Mouse (Mus musculus) liver, adult 2 months (tissue): ENCODE measurements around the gene Ap2a1. TPM values are rescaled to one million over a fixed set of nuclear protein-coding genes. Genes with fewer than 3 reads are reported as not detected.

Experiments
- DNase-seq: peaks from one replicate; pipeline ENCODE4 v3.0.0-alpha.2; 2011; ENCODE audit warnings: low read depth, low spot score; ENCODE audit errors: extremely low read depth
- H3K27ac ChIP-seq: fragments of 200-500 bp; replicated peaks from 2 replicates; pipeline ENCODE4 v1.5.1; 2012; ENCODE audit warnings: low read depth, mild to moderate bottlenecking, control low read depth, inconsistent platforms, low read length; ENCODE audit not compliant: insufficient read depth
- H3K27me3 ChIP-seq: fragments of 200-500 bp; 2 replicates; pipeline ENCODE4 v1.6.1; 2012; ENCODE audit warnings: mild to moderate bottlenecking, moderate library complexity, low read length, inconsistent platforms; ENCODE audit not compliant: control insufficient read depth, insufficient read depth
- H3K36me3 ChIP-seq: fragments of 200-500 bp; 2 replicates; pipeline ENCODE4 v1.6.1; 2012; ENCODE audit warnings: low read length, inconsistent platforms; ENCODE audit not compliant: control insufficient read depth, insufficient read depth
- H3K4me1 ChIP-seq: fragments of 200-500 bp; 2 replicates; pipeline ENCODE4 v1.6.1; 2011; ENCODE audit warnings: low read length; ENCODE audit not compliant: control insufficient read depth, insufficient read depth
- H3K4me3 ChIP-seq: fragments of 200-500 bp; 2 replicates; pipeline ENCODE4 v1.5.1; 2011; ENCODE audit warnings: low read depth, mild to moderate bottlenecking, control low read depth, low read length, moderate library complexity; ENCODE audit not compliant: insufficient read depth
- H3K79me2 ChIP-seq: fragments of 200-500 bp; 2 replicates; pipeline ENCODE4 v1.6.1; 2012; ENCODE audit warnings: inconsistent platforms, mild to moderate bottlenecking, low read length, moderate library complexity; ENCODE audit not compliant: control insufficient read depth, insufficient read depth
- H3K9ac ChIP-seq: fragments of 200-500 bp; 2 replicates; pipeline ENCODE4 v1.6.1; 2012; ENCODE audit warnings: low read depth, mild to moderate bottlenecking, control low read depth, inconsistent platforms, low read length
- CTCF ChIP-seq: fragments of 200-500 bp; IDR thresholded peaks from 2 replicates; pipeline ENCODE4 v1.5.1; 2011; ENCODE audit warnings: low read depth, low read length, control low read depth
- POLR2A ChIP-seq: fragments of 200-500 bp; IDR thresholded peaks from 2 replicates; pipeline ENCODE4 v1.6.1; 2011; ENCODE audit warnings: low read length, control low read depth; ENCODE audit not compliant: insufficient read depth; ENCODE audit errors: extremely low read depth
- WGBS: fragments of 180-500 bp; shearing (Covaris S2); methylation state at CpG from one replicate; pipeline ENCODE4 v1.1.7; 2018; 5-methylcytosine and 5-hydroxymethylcytosine counted together
- polyA plus RNA-seq: library from polyadenylated mRNA; depleted of rRNA; stranded (reverse); fragments of >200 nt; gene quantifications from 2 replicates; pipeline ENCODE4 v1.2.3, GENCODE M21; 2012; rRNA removed
- total RNA-seq: library from RNA; depleted of rRNA; stranded (reverse); fragments of >200 nt; gene quantifications from 2 replicates; pipeline ENCODE4 v1.2.3, GENCODE M21; 2014; rRNA removed

Ap2a1 gene
- total and polyA plus RNA-seq, 2 experiments = 14.5 to 38.2 TPM

GRCm38 (mm10) chr7:44851625-44852234 lies 77.6 kb downstream of the Ap2a1 start:
- 89% methylated on average over 12 of the region's 12 CpGs for WGBS
- Histone ChIP-seq H3K36me3 (no peaks in the 10 kb centered on the region), H3K27ac (no peak overlapping the region), H3K9ac (no peak overlapping the region), H3K4me3 (no peak overlapping the region), H3K27me3 (no peaks in the 10 kb centered on the region), H3K79me2 (peaks cover 21% of the 10 kb centered on the region; the same call in 1 of the 2 replicates), H3K4me1 (peaks cover 27% of the 10 kb centered on the region)
- TF ChIP-seq CTCF = no peak
- TF ChIP-seq POLR2A = no peak
- DNase-seq = no peak

GRCm38 (mm10) chr7:44850789-44851624 lies 78.3 kb downstream of the Ap2a1 start:
- TF ChIP-seq CTCF = no peak
- TF ChIP-seq POLR2A = no peak
- peaks cover 23% of the 10 kb centered on the region for H3K4me1 ChIP-seq
- H3K79me2 ChIP-seq = peaks cover 22% of the 10 kb centered on the region; the same call in 1 of the 2 replicates
- WGBS = 64% methylated on average over 8 of the region's 8 CpGs
- peak overlapping the region; percentile 98 for H3K27ac ChIP-seq
- no peak for DNase-seq
- peaks cover 5% of the 10 kb centered on the region; the same call in 1 of the 2 replicates for H3K36me3 ChIP-seq
- no peaks in the 10 kb centered on the region for H3K27me3 ChIP-seq
- peak overlapping the region; percentile 93 for H3K4me3 ChIP-seq
- peak overlapping the region; percentile 92 for H3K9ac ChIP-seq

Other genes starting within 250 kb of the Ap2a1 start
Only the 30 nearest of the 31 such genes appear.
- gene Izumo2, start 220.8 kb downstream of the Ap2a1 start, total RNA-seq = not detected in 2 replicates
- gene Izumo2, start 220.8 kb downstream of the Ap2a1 start, polyA plus RNA-seq = not detected in 2 replicates
- 8.6 and 12.7 TPM in 2 replicates for gene Vrk3, start 181.1 kb downstream of the Ap2a1 start, total RNA-seq
- 31.4 and 34.3 TPM in 2 replicates for gene Vrk3, start 181.1 kb downstream of the Ap2a1 start, polyA plus RNA-seq
- gene Zfp473, start 178.4 kb downstream of the Ap2a1 start, total RNA-seq = 0.07 and 0.28 TPM in 2 replicates
- gene Zfp473, start 178.4 kb downstream of the Ap2a1 start, polyA plus RNA-seq = 0.04 TPM in 1 of 2 replicates, not detected in the other
- gene Nup62, start 113.4 kb downstream of the Ap2a1 start, total RNA-seq = 4.0 and 5.4 TPM in 2 replicates
- 20.4 and 20.6 TPM in 2 replicates for gene Nup62, start 113.4 kb downstream of the Ap2a1 start, polyA plus RNA-seq
- gene Il4i1, start 113.1 kb downstream of the Ap2a1 start, total RNA-seq = 0.60 and 0.65 TPM in 2 replicates
- 0.85 and 1.7 TPM in 2 replicates for gene Il4i1, start 113.1 kb downstream of the Ap2a1 start, polyA plus RNA-seq
- gene Atf5, start 112.8 kb downstream of the Ap2a1 start, total RNA-seq = 22.9 and 43.9 TPM in 2 replicates
- gene Atf5, start 112.8 kb downstream of the Ap2a1 start, polyA plus RNA-seq = 727 and 964 TPM in 2 replicates
- gene Akt1s1, start 80.5 kb downstream of the Ap2a1 start, total RNA-seq = 23.9 and 35.4 TPM in 2 replicates
- gene Akt1s1, start 80.5 kb downstream of the Ap2a1 start, polyA plus RNA-seq = 93.9 and 106 TPM in 2 replicates
- gene Tbc1d17, start 80.4 kb downstream of the Ap2a1 start, total RNA-seq = 20.2 and 31.5 TPM in 2 replicates
- gene Tbc1d17, start 80.4 kb downstream of the Ap2a1 start, polyA plus RNA-seq = 81.1 and 91.6 TPM in 2 replicates
- 20.8 and 24.0 TPM in 2 replicates for gene Pnkp, start 72.4 kb downstream of the Ap2a1 start, total RNA-seq
- 42.5 and 45.7 TPM in 2 replicates for gene Pnkp, start 72.4 kb downstream of the Ap2a1 start, polyA plus RNA-seq
- gene Ptov1, start 59.7 kb downstream of the Ap2a1 start, total RNA-seq = 17.0 and 32.8 TPM in 2 replicates
- gene Ptov1, start 59.7 kb downstream of the Ap2a1 start, polyA plus RNA-seq = 76.1 and 91.6 TPM in 2 replicates
- 11.6 and 16.6 TPM in 2 replicates for gene Med25, start 36.8 kb downstream of the Ap2a1 start, total RNA-seq
- gene Med25, start 36.8 kb downstream of the Ap2a1 start, polyA plus RNA-seq = 114 TPM in 2 replicates
- gene Fuz, start 33.4 kb downstream of the Ap2a1 start, total RNA-seq = 5.7 and 6.8 TPM in 2 replicates
- 16.6 and 25.1 TPM in 2 replicates for gene Fuz, start 33.4 kb downstream of the Ap2a1 start, polyA plus RNA-seq
- not detected in 2 replicates for gene Tsks, start 13.7 kb upstream of the Ap2a1 start, total RNA-seq
- 0.20 and 0.51 TPM in 2 replicates for gene Tsks, start 13.7 kb upstream of the Ap2a1 start, polyA plus RNA-seq
- gene Cpt1c, start 45.4 kb upstream of the Ap2a1 start, total RNA-seq = 0.09 and 0.34 TPM in 2 replicates
- gene Cpt1c, start 45.4 kb upstream of the Ap2a1 start, polyA plus RNA-seq = 0.71 and 0.91 TPM in 2 replicates
- 15.9 and 23.0 TPM in 2 replicates for gene Prmt1, start 57.1 kb upstream of the Ap2a1 start, total RNA-seq
- 26.0 and 36.1 TPM in 2 replicates for gene Prmt1, start 57.1 kb upstream of the Ap2a1 start, polyA plus RNA-seq
- 58.5 and 59.0 TPM in 2 replicates for gene Irf3, start 68.2 kb upstream of the Ap2a1 start, total RNA-seq
- gene Irf3, start 68.2 kb upstream of the Ap2a1 start, polyA plus RNA-seq = 82.0 and 101 TPM in 2 replicates
- 4.2 and 5.6 TPM in 2 replicates for gene Bcl2l12, start 69.2 kb upstream of the Ap2a1 start, total RNA-seq
- gene Bcl2l12, start 69.2 kb upstream of the Ap2a1 start, polyA plus RNA-seq = 13.3 and 14.5 TPM in 2 replicates
- gene Scaf1, start 86.9 kb upstream of the Ap2a1 start, total RNA-seq = 4.4 and 9.7 TPM in 2 replicates
- 25.7 and 31.8 TPM in 2 replicates for gene Scaf1, start 86.9 kb upstream of the Ap2a1 start, polyA plus RNA-seq
- gene Rras, start 88.5 kb upstream of the Ap2a1 start, total RNA-seq = 8.9 and 13.9 TPM in 2 replicates
- 53.4 and 54.9 TPM in 2 replicates for gene Rras, start 88.5 kb upstream of the Ap2a1 start, polyA plus RNA-seq
- 1.2 and 1.7 TPM in 2 replicates for gene Prr12, start 123.4 kb upstream of the Ap2a1 start, total RNA-seq
- gene Prr12, start 123.4 kb upstream of the Ap2a1 start, polyA plus RNA-seq = 2.7 and 3.7 TPM in 2 replicates
- gene Nosip, start 132.9 kb upstream of the Ap2a1 start, total RNA-seq = 20.1 and 22.8 TPM in 2 replicates
- 31.4 and 35.8 TPM in 2 replicates for gene Nosip, start 132.9 kb upstream of the Ap2a1 start, polyA plus RNA-seq
- 26.1 and 32.8 TPM in 2 replicates for gene Prrg2, start 133.2 kb upstream of the Ap2a1 start, total RNA-seq
- gene Prrg2, start 133.2 kb upstream of the Ap2a1 start, polyA plus RNA-seq = 74.1 and 83.8 TPM in 2 replicates
- 6.7 and 8.8 TPM in 2 replicates for gene Rcn3, start 162.7 kb upstream of the Ap2a1 start, total RNA-seq
- gene Rcn3, start 162.7 kb upstream of the Ap2a1 start, polyA plus RNA-seq = 14.9 and 16.3 TPM in 2 replicates
- 163 and 188 TPM in 2 replicates for gene Fcgrt, start 174.4 kb upstream of the Ap2a1 start, total RNA-seq
- 170 and 193 TPM in 2 replicates for gene Fcgrt, start 174.4 kb upstream of the Ap2a1 start, polyA plus RNA-seq
- 355 and 400 TPM in 2 replicates for gene Rps11, start 194.9 kb upstream of the Ap2a1 start, total RNA-seq
- gene Rps11, start 194.9 kb upstream of the Ap2a1 start, polyA plus RNA-seq = 95.1 and 111 TPM in 2 replicates
- 1,440 and 1,681 TPM in 2 replicates for gene Rpl13a, start 199.3 kb upstream of the Ap2a1 start, total RNA-seq
- gene Rpl13a, start 199.3 kb upstream of the Ap2a1 start, polyA plus RNA-seq = 488 and 544 TPM in 2 replicates
- gene Gm45713, start 206.7 kb upstream of the Ap2a1 start, total RNA-seq = 0.13 TPM in 1 of 2 replicates, not detected in the other
- 0.98 TPM in 1 of 2 replicates, not detected in the other for gene Gm45713, start 206.7 kb upstream of the Ap2a1 start, polyA plus RNA-seq
- gene Flt3l, start 206.9 kb upstream of the Ap2a1 start, total RNA-seq = 3.2 and 5.4 TPM in 2 replicates
- gene Flt3l, start 206.9 kb upstream of the Ap2a1 start, polyA plus RNA-seq = 20.8 and 30.8 TPM in 2 replicates
- 48.0 and 59.1 TPM in 2 replicates for gene Pih1d1, start 224.8 kb upstream of the Ap2a1 start, total RNA-seq
- 62.1 and 66.4 TPM in 2 replicates for gene Pih1d1, start 224.8 kb upstream of the Ap2a1 start, polyA plus RNA-seq
- gene Aldh16a1, start 225.1 kb upstream of the Ap2a1 start, total RNA-seq = 33.3 and 47.6 TPM in 2 replicates
- 116 and 162 TPM in 2 replicates for gene Aldh16a1, start 225.1 kb upstream of the Ap2a1 start, polyA plus RNA-seq